Mouse (Mus musculus) kidney, adult 9 months (tissue): ENCODE data around the gene Gm45713.
"Not testable (repeated sequence)": the region's sequence is repeated elsewhere in the genome, so short reads cannot be mapped to it uniquely, and the experiment has no call there.

Source experiments
- DNase-seq: peaks from one replicate; pipeline ENCODE4 v3.0.0; 2022

Gene Gm45713

GRCm38 (mm10) chr7:45139904-45140723 is 4.1 kb upstream of the Gm45713 start:
- no peak for DNase-seq

GRCm38 (mm10) chr7:45138403-45138802 is 2.4 kb upstream of the Gm45713 start:
- DNase-seq: no peak

- no peak for DNase-seq
Observed at GRCm38 (mm10) chr7:45137171-45138006, 1.4 kb upstream of the Gm45713 start.

GRCm38 (mm10) chr7:45135370-45135769 is 661 bp downstream of the Gm45713 start:
- DNase-seq: no peak

GRCm38 (mm10) chr7:45134544-45135026 is 1.4 kb downstream of the Gm45713 start:
- peak; percentile 14 for DNase-seq

GRCm38 (mm10) chr7:45133446-45134159 is 2.4 kb downstream of the Gm45713 start:
- no peak for DNase-seq

- no peak for DNase-seq
Observed at GRCm38 (mm10) chr7:45131850-45132249, 4.2 kb downstream of the Gm45713 start.

GRCm38 (mm10) chr7:45129776-45130512 is 6.1 kb downstream of the Gm45713 start:
- DNase-seq: no peak

GRCm38 (mm10) chr7:45129318-45129717 is 6.7 kb downstream of the Gm45713 start:
- no peak for DNase-seq

- peak; percentile 100 for DNase-seq
Observed at GRCm38 (mm10) chr7:45128624-45129246, 7.3 kb downstream of the Gm45713 start, which contains the start of gene Rpl13a. Gene Rpl13a, minus strand, starts transcription at chr7:45128761.

- DNase-seq: no peak
Observed at GRCm38 (mm10) chr7:45127700-45128224, 8.3 kb downstream of the Gm45713 start.

GRCm38 (mm10) chr7:45126844-45127699 is 9.0 kb downstream of the Gm45713 start:
- no peak for DNase-seq

GRCm38 (mm10) chr7:45126147-45126843 is 9.7 kb downstream of the Gm45713 start:
- no peak for DNase-seq

- not testable (repeated sequence) for DNase-seq
Observed at GRCm38 (mm10) chr7:45125649-45126048, 10.4 kb downstream of the Gm45713 start.

- no peak for DNase-seq
Observed at GRCm38 (mm10) chr7:45125144-45125600, 10.9 kb downstream of the Gm45713 start.

GRCm38 (mm10) chr7:45124224-45125143 is 11.5 kb downstream of the Gm45713 start, which contains the start of gene Rps11:
Gene Rps11, minus strand, starts transcription at chr7:45124439.
- peak; percentile 99 for DNase-seq

- DNase-seq: no peak
Observed at GRCm38 (mm10) chr7:45123186-45123570, 12.9 kb downstream of the Gm45713 start.

GRCm38 (mm10) chr7:45122561-45123185 is 13.4 kb downstream of the Gm45713 start:
- DNase-seq: no peak
